Mouse (Mus musculus) mammary gland, adult 2 months (tissue): ENCODE results near the gene Prdx3. TPM values are rescaled to one million over a fixed set of nuclear protein-coding genes. Genes with fewer than 3 reads are reported as not detected.

Experiments used
- polyA plus RNA-seq: library from polyadenylated mRNA; depleted of rRNA; stranded (reverse); fragments of >200 nt; gene quantifications from 2 replicates; pipeline ENCODE4 v1.2.3, GENCODE M21; 2012; ENCODE audit warnings: low replicate concordance; rRNA removed

Prdx3 gene
- 185 and 346 TPM in 2 replicates for polyA plus RNA-seq

DNA sequence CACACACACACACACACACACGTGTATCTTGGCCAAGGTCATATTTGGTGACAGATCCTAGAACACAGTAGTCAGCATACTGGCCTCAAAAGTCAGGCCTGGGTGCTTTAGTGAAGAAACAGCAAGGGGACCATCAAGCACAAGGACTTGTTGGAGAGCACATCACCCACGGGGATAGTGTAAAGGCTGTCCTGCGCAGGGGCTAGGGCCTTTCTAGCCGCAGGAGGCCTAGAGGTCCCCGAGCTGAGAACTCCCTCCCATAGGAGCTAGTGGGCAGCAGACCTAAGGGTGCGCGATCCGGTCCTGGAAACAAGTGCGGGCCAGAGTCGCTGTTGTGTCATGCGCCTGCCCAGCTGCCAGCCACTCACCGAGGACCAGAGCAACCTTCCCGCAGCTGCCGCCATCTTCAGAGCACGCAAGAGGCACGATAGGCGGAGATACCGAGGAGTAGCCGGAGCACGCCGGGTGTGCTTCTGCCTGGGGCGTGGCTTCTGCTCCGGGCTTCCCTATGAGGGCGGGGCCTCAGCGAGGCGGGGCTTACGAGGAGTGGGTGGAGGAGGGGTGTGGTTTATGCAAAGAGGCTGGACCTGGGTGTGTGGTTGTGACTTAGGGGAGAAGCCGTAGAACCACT lies at the start of gene Prdx3:
TSS of gene Prdx3 (minus strand) at position 493 of the 631 bp plus-strand sequence.

DNA sequence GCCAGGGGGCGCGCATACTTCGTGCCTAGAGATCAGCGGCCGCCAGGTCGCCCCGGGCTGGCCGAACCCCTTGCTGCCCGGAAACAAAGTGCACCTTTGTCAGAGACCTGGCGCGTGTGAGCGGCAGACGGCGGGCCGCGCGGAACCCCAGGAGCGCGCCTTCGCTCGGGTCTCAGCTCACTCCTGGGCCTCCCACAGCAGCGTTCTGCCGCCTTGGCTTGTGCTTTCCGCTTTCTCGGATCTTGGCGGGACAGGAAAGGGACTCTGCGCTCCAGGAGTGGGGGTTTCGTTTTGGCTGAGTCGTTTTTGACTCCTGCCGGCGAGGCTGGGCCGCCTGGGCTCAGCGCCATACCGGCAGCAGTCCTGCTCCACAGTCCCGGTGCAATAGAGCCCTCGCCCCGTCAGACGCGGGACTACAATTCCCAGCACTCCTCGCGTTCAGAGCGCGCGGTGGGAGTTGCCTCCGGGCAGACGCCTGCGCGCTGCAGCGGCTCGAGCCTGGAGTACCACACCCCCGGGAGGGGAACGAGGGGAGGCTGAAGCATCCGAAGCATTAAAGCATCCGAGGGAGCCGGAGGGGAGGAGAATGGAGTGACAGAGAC lies 15.5 kb upstream of the Prdx3 start, which contains the start of gene Grk5:
TSS of gene Grk5 (plus strand) at position 36 of the 602 bp plus-strand sequence.

DNA sequence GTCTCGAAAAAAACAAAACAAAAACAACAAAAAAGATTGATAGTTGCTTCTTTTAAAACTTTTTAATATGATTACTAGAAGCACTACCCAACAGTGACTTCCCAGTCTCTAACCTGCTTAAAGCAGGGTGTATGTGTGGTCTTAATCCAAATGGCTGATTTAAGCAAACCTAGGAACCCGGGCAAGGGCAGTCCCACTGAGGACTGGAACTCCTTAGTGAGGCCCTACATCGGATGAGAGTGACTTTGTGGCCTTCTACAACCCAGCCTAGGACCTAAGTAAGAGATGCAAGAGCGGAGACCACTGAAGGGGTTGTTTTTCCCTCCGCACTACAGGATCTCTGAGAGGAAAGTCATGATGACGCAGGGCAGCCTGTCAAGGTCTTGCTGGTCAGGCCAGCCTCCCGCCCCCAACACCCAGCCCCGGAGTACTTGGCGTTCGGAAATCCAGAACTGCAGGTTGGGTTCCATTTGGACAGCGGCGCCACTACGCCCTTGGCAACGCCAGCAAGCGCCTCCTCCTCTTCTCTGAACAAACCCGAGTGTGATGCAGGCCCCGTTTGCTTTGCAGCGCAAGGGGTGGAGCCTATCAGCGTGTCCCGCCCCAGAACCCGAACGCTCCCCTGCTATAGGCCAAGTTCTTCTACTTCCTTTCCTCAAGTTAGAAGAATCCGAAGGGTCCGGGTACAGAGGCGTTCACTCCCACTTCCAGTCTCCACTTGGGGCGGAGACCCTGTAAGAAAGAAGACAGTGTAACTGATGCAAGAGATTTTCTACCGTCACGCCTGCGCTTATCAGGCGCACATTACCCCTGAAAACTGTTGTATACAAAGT lies 13.3 kb downstream of the Prdx3 start, which contains the start of gene Sfxn4:
TSS of gene Sfxn4 (minus strand) at position 612 of the 833 bp plus-strand sequence.

Other genes starting within 250 kb of the Prdx3 start
- 0.17 and 1.5 TPM in 2 replicates for gene Nanos1, start 118.6 kb downstream of the Prdx3 start, polyA plus RNA-seq
- gene Eif3a, start 83.9 kb downstream of the Prdx3 start, polyA plus RNA-seq, result 19.2 and 35.6 TPM in 2 replicates
- 4.6 and 11.8 TPM in 2 replicates for gene Fam45a, start 63.0 kb downstream of the Prdx3 start, polyA plus RNA-seq
- 1.3 and 3.6 TPM in 2 replicates for gene Sfxn4, start 13.1 kb downstream of the Prdx3 start, polyA plus RNA-seq
- 2.3 and 5.3 TPM in 2 replicates for gene Grk5, start 15.2 kb upstream of the Prdx3 start, polyA plus RNA-seq